Mouse (Mus musculus): ENCODE data around the gene Cux1.

GRCm38 (mm10) chr5:136289776-136290175 is 277.5 kb downstream of the Cux1 start:
- TF ChIP-seq POLR2A (IDR thresholded peaks at IDR 0.05; ENCODE audit: low read depth, low read length) (no peak), CTCF (IDR thresholded peaks at IDR 0.05; ENCODE audit: extremely low read depth, insufficient read length, insufficient replicate concordance, low read depth, low read length) (no peak)
